Mouse (Mus musculus) liver, postnatal 0 days (tissue): ENCODE measurements around the gene Tmem62.

Experiments
- CTCF ChIP-seq: sonication (generic); IDR thresholded peaks from 2 replicates; pipeline ENCODE4 v1.5.1; 2016; ENCODE audit warnings: antibody characterized with exemption, low read depth
- EP300 ChIP-seq: IDR thresholded peaks from 2 replicates; pipeline ENCODE4 v1.6.1; 2016; ENCODE audit warnings: antibody characterized with exemption, low read depth, mild to moderate bottlenecking

DNA sequence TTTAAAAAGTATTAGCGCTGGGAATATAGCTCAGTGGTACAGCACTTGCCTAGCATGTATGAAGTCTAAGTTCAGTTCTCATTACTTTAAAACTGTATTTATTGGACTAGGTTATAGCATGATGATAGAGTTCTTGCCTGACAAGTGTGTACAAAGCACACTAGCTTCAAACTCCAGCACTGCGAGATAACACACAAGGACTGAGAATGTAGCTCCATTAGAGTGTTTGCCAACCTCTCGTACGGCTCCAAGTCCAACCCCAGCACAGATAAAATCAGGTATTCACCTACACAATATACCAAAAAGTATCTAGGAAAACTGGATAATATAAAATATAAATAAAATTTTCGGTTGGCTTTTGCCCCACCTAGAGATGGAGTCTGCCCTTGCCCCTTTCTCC lies 17.0 kb upstream of the Tmem62 start:
- no peak for TF ChIP-seq CTCF
- TF ChIP-seq EP300 = no peak
